Comparison of ENCODE assay signal across 8 mouse cellular contexts in genomic region chr16:4727526-4727925, GRCm38 (mm10). TPM values are rescaled to one million over a fixed set of nuclear protein-coding genes. Genes with fewer than 3 reads are reported as not detected.
DNase-seq lines count a peak whose midpoint lies in the region; ATAC-seq and TF ChIP-seq lines count a peak whose summit lies in the region.

No protein-coding gene starts in this region.

- H3K9ac ChIP-seq in heart, embryonic 15.5 days, result no peak overlapping the region
- no peak overlapping the region for H3K9ac ChIP-seq in limb, embryonic 14.5 days (ENCODE audit: low read depth, low read length, severe bottlenecking)

- peaks cover 20% of the 10 kb centered on the region for H3K4me1 ChIP-seq in heart, embryonic 15.5 days (replicated peaks)
- H3K4me1 ChIP-seq in E14TG2a.4 (replicated peaks; ENCODE audit: low read depth, low read length), result peaks cover 18% of the 10 kb centered on the region
- no peaks in the 10 kb centered on the region for H3K4me1 ChIP-seq in embryonic fibroblast, embryonic 13.5 days (ENCODE audit: control insufficient read depth, insufficient read depth, low read length)
- H3K4me1 ChIP-seq in limb, embryonic 14.5 days (ENCODE audit: control insufficient read depth, insufficient read depth, low read length), result peaks cover 10% of the 10 kb centered on the region; the same call in 1 of the 2 replicates

- peak overlapping the region; percentile 73 for H3K4me3 ChIP-seq in heart, embryonic 15.5 days
- H3K4me3 ChIP-seq in E14TG2a.4 (replicated peaks; ENCODE audit: low read length), result peak overlapping the region; percentile 95; the same call in 1 of the 2 replicates
- no peak overlapping the region for H3K4me3 ChIP-seq in embryonic fibroblast, embryonic 13.5 days (ENCODE audit: insufficient read depth, low read length)
- 0 out of 2 replicates have a peak overlapping the region, but pooled peaks have one; percentile 97 for H3K4me3 ChIP-seq in limb, embryonic 14.5 days (replicated peaks; ENCODE audit: low read length)

- no peaks in the 10 kb centered on the region for H3K9me3 ChIP-seq in heart, embryonic 15.5 days (replicated peaks)
- no peaks in the 10 kb centered on the region for H3K9me3 ChIP-seq in E14TG2a.4 (ENCODE audit: low read length)
- H3K9me3 ChIP-seq in limb, embryonic 14.5 days (ENCODE audit: control insufficient read depth, low read length), result no peaks in the 10 kb centered on the region

- no peak for DNase-seq in heart, adult 18-20 months
- no peak for DNase-seq in limb, embryonic 14.5 days (ENCODE audit: low spot score)
- DNase-seq in thymus, postnatal 4 days, result no peak
- no peak for DNase-seq in adrenal gland, adult 8-10 months
- DNase-seq in testis, postnatal 10 days (ENCODE audit: low spot score), result no peak

- peak overlapping the region; percentile 54; the same call in 1 of the 2 replicates for H3K27ac ChIP-seq in heart, embryonic 15.5 days
- peak overlapping the region; percentile 42 for H3K27ac ChIP-seq in embryonic fibroblast, embryonic 13.5 days (ENCODE audit: insufficient read depth, low read length)
- H3K27ac ChIP-seq in limb, embryonic 14.5 days (replicated peaks; ENCODE audit: low read depth, low read length), result no peak overlapping the region

- TF ChIP-seq POLR2A in embryonic fibroblast, embryonic 13.5 days (IDR thresholded peaks at IDR 0.05; ENCODE audit: low read depth, low read length), result no peak
- no peak for TF ChIP-seq POLR2A in limb, embryonic 14.5 days (IDR thresholded peaks at IDR 0.05; ENCODE audit: borderline replicate concordance, extremely low read depth, insufficient read depth, insufficient read length)

- no peaks in the 10 kb centered on the region for H3K27me3 ChIP-seq in heart, embryonic 15.5 days
- H3K27me3 ChIP-seq in E14TG2a.4 (ENCODE audit: insufficient read depth, low read length), result peaks cover 22% of the 10 kb centered on the region
- no peaks in the 10 kb centered on the region for H3K27me3 ChIP-seq in limb, embryonic 14.5 days (ENCODE audit: control insufficient read depth, insufficient read depth, low read length)

- 84% methylated on average over 1 of the region's 1 CpGs for WGBS in heart, embryonic 15.5 days
- 95% methylated on average over 1 of the region's 1 CpGs for WGBS in limb, embryonic 14.5 days

- no peak for TF ChIP-seq CTCF in E14TG2a.4 (conservative IDR thresholded peaks at IDR 0.05; ENCODE audit: low read length)
- no peak for TF ChIP-seq CTCF in embryonic fibroblast, embryonic 13.5 days (IDR thresholded peaks at IDR 0.05; ENCODE audit: borderline replicate concordance, insufficient read depth, low read length)

- no peak for ATAC-seq in heart, embryonic 15.5 days (replicated peaks; ENCODE audit: insufficient number of reproducible peaks, insufficient read depth, low FRiP score, low read depth)
- ATAC-seq in limb, embryonic 14.5 days (ENCODE audit: low FRiP score, low read depth), result no peak

- H3K4me2 ChIP-seq in heart, embryonic 15.5 days, result peak overlapping the region; percentile 72
- H3K4me2 ChIP-seq in limb, embryonic 14.5 days (replicated peaks; ENCODE audit: low read depth, low read length, severe bottlenecking), result peak overlapping the region; percentile 79; the same call in 1 of the 2 replicates

- H3K36me3 ChIP-seq in heart, embryonic 15.5 days, result no peaks in the 10 kb centered on the region
- no peaks in the 10 kb centered on the region for H3K36me3 ChIP-seq in E14TG2a.4 (ENCODE audit: insufficient read depth, low read length)
- no peaks in the 10 kb centered on the region for H3K36me3 ChIP-seq in limb, embryonic 14.5 days (ENCODE audit: control insufficient read depth, insufficient read depth, low read length)

RNA-seq across cellular contexts. Expression of gene Hmox2, which starts 1.4 kb away (rescaled TPM):
- polyA plus RNA-seq in heart, embryonic 15.5 days (2015; fragmentation: Nextera tagmentation; extraction: Ambion mirVana), result 81.0 and 91.2 TPM in 2 replicates
- 10 to 100 TPM; 76.9 to 95.9 TPM for total RNA-seq in heart, adult 18-20 months (2021)
- polyA plus RNA-seq in embryonic fibroblast, embryonic 13.5 days (2011; ENCODE audit: insufficient read length, low read depth, missing spikeins), result 47.7 and 50.0 TPM in 2 replicates
- polyA plus RNA-seq in limb, embryonic 14.5 days (2012; rRNA removed), result 56.0 and 63.1 TPM in 2 replicates
- 96.6 and 106 TPM in 2 replicates for polyA plus RNA-seq in limb, embryonic 14.5 days (2014; fragmentation: Nextera tagmentation; extraction: Ambion mirVana)
- 100 to 1,000 TPM in 1 of 4 experiments, 10 to 100 TPM in 3; 89.6 to 120 (median 94.1) TPM for total RNA-seq in adrenal gland, adult 8-10 months (2022)

RNA-seq across cellular contexts. Expression of gene Nmral1, which starts 8.4 kb away (rescaled TPM):
- polyA plus RNA-seq in heart, embryonic 15.5 days (2015; fragmentation: Nextera tagmentation; extraction: Ambion mirVana), result 25.2 and 34.3 TPM in 2 replicates
- total RNA-seq in heart, adult 18-20 months (2021), result 1 to 10 TPM; 2.0 to 3.0 TPM
- 9.7 and 14.8 TPM in 2 replicates for polyA plus RNA-seq in embryonic fibroblast, embryonic 13.5 days (2011; ENCODE audit: insufficient read length, low read depth, missing spikeins)
- 64.3 and 71.5 TPM in 2 replicates for polyA plus RNA-seq in limb, embryonic 14.5 days (2012; rRNA removed)
- 70.9 and 82.0 TPM in 2 replicates for polyA plus RNA-seq in limb, embryonic 14.5 days (2014; fragmentation: Nextera tagmentation; extraction: Ambion mirVana)
- 1 to 10 TPM; 2.3 to 9.0 (median 4.8) TPM for total RNA-seq in adrenal gland, adult 8-10 months (2022)

RNA-seq across cellular contexts. Expression of gene Coro7, which starts 47.9 kb away (rescaled TPM):
- 11.2 and 15.8 TPM in 2 replicates for polyA plus RNA-seq in heart, embryonic 15.5 days (2015; fragmentation: Nextera tagmentation; extraction: Ambion mirVana)
- 10 to 100 TPM; 12.7 to 14.2 TPM for total RNA-seq in heart, adult 18-20 months (2021)
- 17.7 and 23.3 TPM in 2 replicates for polyA plus RNA-seq in embryonic fibroblast, embryonic 13.5 days (2011; ENCODE audit: insufficient read length, low read depth, missing spikeins)
- polyA plus RNA-seq in limb, embryonic 14.5 days (2012; rRNA removed), result 40.8 and 51.1 TPM in 2 replicates
- polyA plus RNA-seq in limb, embryonic 14.5 days (2014; fragmentation: Nextera tagmentation; extraction: Ambion mirVana), result 15.0 and 16.0 TPM in 2 replicates
- 10 to 100 TPM; 23.1 to 41.9 (median 36.7) TPM for total RNA-seq in adrenal gland, adult 8-10 months (2022)
